In the genomic region with DNA sequence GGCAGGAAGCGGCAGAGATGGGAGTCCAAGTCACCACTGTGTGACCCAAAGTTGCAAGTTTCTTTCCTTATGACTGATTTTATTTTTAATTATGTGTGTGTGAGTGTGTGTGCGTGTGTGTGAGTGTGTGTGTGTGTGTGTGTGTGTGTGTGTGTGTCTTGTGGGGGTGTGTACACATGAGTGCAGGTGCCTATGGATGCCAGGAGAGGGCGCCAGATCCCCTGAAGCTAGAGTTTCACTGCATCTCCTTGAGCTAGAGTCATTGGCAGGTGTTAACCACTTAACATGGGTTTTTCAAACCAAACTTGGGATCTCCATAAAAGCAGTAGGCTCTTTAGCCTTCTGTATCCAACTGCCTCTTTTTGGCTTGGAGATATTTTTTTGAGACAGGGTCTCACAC, we compare ENCODE assay signal across 9 mouse cellular contexts.
"Had no signal": no experiment of that assay in that cellular context is flagged by ENCODE, and none has a peak within 500 bp of the region (broad histone marks: within the 10 kb centered on the region; RNA-seq: fewer than 3 reads in every experiment).

No protein-coding gene starts in this region.

- H3K27ac ChIP-seq: limb, embryonic 13.5 days; midbrain, embryonic 15.5 days; neural tube, embryonic 13.5 days; stomach, embryonic 15.5 days had no signal

- DNase-seq: kidney, adult 18-20 months; kidney, postnatal 10 days; left cerebral cortex, postnatal 4 days; right cerebral cortex, postnatal 14 days had no signal

- H3K9ac ChIP-seq: limb, embryonic 13.5 days; midbrain, embryonic 15.5 days; neural tube, embryonic 13.5 days; stomach, embryonic 15.5 days had no signal

- H3K9me3 ChIP-seq: limb, embryonic 13.5 days; midbrain, embryonic 15.5 days; neural tube, embryonic 13.5 days; stomach, embryonic 15.5 days had no signal

- H3K27me3 ChIP-seq: midbrain, embryonic 15.5 days; neural tube, embryonic 13.5 days; stomach, embryonic 15.5 days had no signal

- ATAC-seq: midbrain, embryonic 15.5 days had no signal

- H3K4me3 ChIP-seq: limb, embryonic 13.5 days; midbrain, embryonic 15.5 days; neural tube, embryonic 13.5 days; stomach, embryonic 15.5 days had no signal

- H3K4me2 ChIP-seq: limb, embryonic 13.5 days; liver, embryonic 11.5 days; midbrain, embryonic 15.5 days; neural tube, embryonic 13.5 days; stomach, embryonic 15.5 days had no signal

- H3K4me1 ChIP-seq: stomach, embryonic 15.5 days had no signal

- H3K36me3 ChIP-seq: limb, embryonic 13.5 days; midbrain, embryonic 15.5 days; neural tube, embryonic 13.5 days; stomach, embryonic 15.5 days had no signal
